Mouse (Mus musculus): ENCODE data around the gene Zbp1.

- no peak; the same call in 1 of the 2 replicates for TF ChIP-seq CTCF (IDR thresholded peaks at IDR 0.05; ENCODE audit: borderline replicate concordance, control insufficient read depth, extremely low read depth, insufficient read depth, low read length, poor library complexity)
- no peak for TF ChIP-seq POLR2A (IDR thresholded peaks at IDR 0.05; ENCODE audit: control insufficient read depth, extremely low read depth, insufficient read depth, low read length, poor library complexity)
Measured at GRCm38 (mm10) chr2:173183836-173184460, 34.8 kb downstream of the Zbp1 start.
